ENCODE assay signal across 8 mouse cellular contexts in the genomic region with DNA sequence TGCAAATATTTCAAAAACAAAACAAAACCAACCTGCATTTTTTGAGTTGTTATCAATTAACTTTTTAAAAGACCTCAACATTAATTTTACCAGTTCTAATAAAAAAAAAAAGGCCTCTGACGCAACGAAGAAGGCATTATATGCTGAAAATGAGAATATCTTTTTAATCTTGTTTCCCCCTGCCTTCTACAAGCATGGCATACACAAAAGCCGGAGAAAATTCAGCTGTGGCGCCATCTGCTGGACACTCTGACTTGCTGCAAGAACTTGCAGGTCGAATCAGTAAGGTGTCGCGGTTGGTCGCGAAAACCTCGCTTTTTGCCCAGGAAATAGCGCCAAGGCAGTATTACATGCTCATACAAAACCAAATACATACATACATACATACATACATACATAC. TPM values are rescaled to one million over a fixed set of nuclear protein-coding genes. Genes with fewer than 3 reads are reported as not detected.
DNase-seq lines count a peak whose midpoint lies in the region; ATAC-seq lines count a peak whose summit lies in the region.

No protein-coding gene starts in this region.

- peak overlapping the region; percentile 38; the same call in 1 of the 2 replicates for H3K4me3 ChIP-seq in hindbrain, embryonic 14.5 days (replicated peaks; ENCODE audit: low read length)
- no peak overlapping the region for H3K4me3 ChIP-seq in macrophage (ENCODE audit: inconsistent target)

- no peaks in the 10 kb centered on the region for H3K27me3 ChIP-seq in hindbrain, embryonic 14.5 days (ENCODE audit: control insufficient read depth, insufficient read depth, low read length)

- no peaks in the 10 kb centered on the region for H3K79me2 ChIP-seq in macrophage (ENCODE audit: inconsistent target)

- peak; percentile 68 for DNase-seq in Muller cell, postnatal 12 days (ENCODE audit: inconsistent ontology term)
- peak; percentile 91 for DNase-seq in cerebellum, adult 9-10 months
- peak; percentile 67 to 83 for DNase-seq in frontal cortex, postnatal 10 days (ENCODE audit: low spot score in 2 of 2)
- DNase-seq in hindbrain, embryonic 14.5 days (ENCODE audit: low spot score), result peak; percentile 98
- DNase-seq in layer of hippocampus, postnatal 36 days, result peak; percentile 79 to 83
- DNase-seq in right cerebral cortex, adult 2 months (ENCODE audit: low spot score in 2 of 2), result peak; percentile 86 to 92
- DNase-seq in urinary bladder, postnatal 10 days (ENCODE audit: low spot score), result peak; percentile 60

- H3K9ac ChIP-seq in hindbrain, embryonic 14.5 days, result peak overlapping the region; percentile 67

- ATAC-seq in hindbrain, embryonic 14.5 days (ENCODE audit: low FRiP score), result no peak

- WGBS in hindbrain, embryonic 14.5 days, result 1% methylated on average over 11 of the region's 11 CpGs
- WGBS in macrophage (ENCODE audit: missing documents), result 2% methylated on average over 11 of the region's 11 CpGs

- no peaks in the 10 kb centered on the region for H3K9me3 ChIP-seq in hindbrain, embryonic 14.5 days (ENCODE audit: control insufficient read depth, low read length)

- H3K36me3 ChIP-seq in hindbrain, embryonic 14.5 days (replicated peaks; ENCODE audit: control insufficient read depth, insufficient read depth), result no peaks in the 10 kb centered on the region
- no peaks in the 10 kb centered on the region for H3K36me3 ChIP-seq in macrophage (ENCODE audit: inconsistent target)

- peaks cover 51% of the 10 kb centered on the region for H3K4me1 ChIP-seq in hindbrain, embryonic 14.5 days (replicated peaks; ENCODE audit: control insufficient read depth, insufficient read depth, low read length)

- H3K27ac ChIP-seq in hindbrain, embryonic 14.5 days, result peak overlapping the region; percentile 94
- H3K27ac ChIP-seq in macrophage, result peak overlapping the region; percentile 94

- H3K4me2 ChIP-seq in hindbrain, embryonic 14.5 days (replicated peaks), result peak overlapping the region; percentile 91

RNA-seq across cellular contexts. Expression of a gene that starts 35.8 kb away (rescaled TPM):
- polyA plus RNA-seq in hindbrain, embryonic 14.5 days (2014; fragmentation: Nextera tagmentation; extraction: Ambion mirVana), result 21.7 and 24.2 TPM in 2 replicates
- 10 to 100 TPM; 56.8 to 66.3 TPM for total RNA-seq in layer of hippocampus, postnatal 36 days (2021)
- 100 to 1,000 TPM in 10 of 26 experiments, 10 to 100 TPM in 16; 29.8 to 187 (median 71.5) TPM for total RNA-seq in macrophage (2018; cell fraction: chromatin; rRNA removed)
- total RNA-seq in macrophage (2018; cell fraction: cytosol; rRNA removed), result 100 to 1,000 TPM; 160 to 470 (median 218) TPM
- total RNA-seq in macrophage (2018; cell fraction: nucleus; rRNA removed), result 100 to 1,000 TPM in 18 of 26 experiments, 10 to 100 TPM in 8; 64.8 to 241 (median 115) TPM
- 112 to 385 TPM (median 315 TPM) in 3 replicates for polyA plus RNA-seq in macrophage (2018)

RNA-seq across cellular contexts. Expression of a gene that starts 40.4 kb away (rescaled TPM):
- polyA plus RNA-seq in hindbrain, embryonic 14.5 days (2014; fragmentation: Nextera tagmentation; extraction: Ambion mirVana), result 14,408 and 15,410 TPM in 2 replicates
- 100 to 1,000 TPM; 868 to 949 TPM for total RNA-seq in layer of hippocampus, postnatal 36 days (2021)
- total RNA-seq in macrophage (2018; cell fraction: chromatin; rRNA removed), result 10 to 100 TPM in 1 of 26 experiments, 1 to 10 TPM in 23, under 1 TPM in 1, not detected in 1; 0.95 to 61.2 (median 3.6) TPM
- 10 to 100 TPM; 43.8 to 83.3 (median 62.4) TPM for total RNA-seq in macrophage (2018; cell fraction: cytosol; rRNA removed)
- 10 to 100 TPM in 23 of 26 experiments, 1 to 10 TPM in 3; 7.0 to 40.8 (median 19.8) TPM for total RNA-seq in macrophage (2018; cell fraction: nucleus; rRNA removed)
- 37.8 to 73.9 TPM (median 54.5 TPM) in 3 replicates for polyA plus RNA-seq in macrophage (2018)

RNA-seq across cellular contexts. Expression of a gene that starts 40.5 kb away (rescaled TPM):
- polyA plus RNA-seq in hindbrain, embryonic 14.5 days (2014; fragmentation: Nextera tagmentation; extraction: Ambion mirVana), result not detected in 2 replicates
- total RNA-seq in layer of hippocampus, postnatal 36 days (2021), result not detected
- total RNA-seq in macrophage (2018; cell fraction: chromatin; rRNA removed), result 1 to 10 TPM in 2 of 26 experiments, not detected in 24; 1.0 to 1.4 TPM
- not detected for total RNA-seq in macrophage (2018; cell fraction: cytosol; rRNA removed)
- total RNA-seq in macrophage (2018; cell fraction: nucleus; rRNA removed), result not detected
- polyA plus RNA-seq in macrophage (2018), result 0.27 TPM in 1 of 3 replicates, not detected in the others

RNA-seq across cellular contexts. Expression of a gene that starts 59.5 kb away (rescaled TPM):
- polyA plus RNA-seq in hindbrain, embryonic 14.5 days (2014; fragmentation: Nextera tagmentation; extraction: Ambion mirVana), result 1,223 and 1,455 TPM in 2 replicates
- 100 to 1,000 TPM; 469 to 520 TPM for total RNA-seq in layer of hippocampus, postnatal 36 days (2021)
- total RNA-seq in macrophage (2018; cell fraction: chromatin; rRNA removed), result 100 to 1,000 TPM in 1 of 26 experiments, 10 to 100 TPM in 25; 26.7 to 113 (median 46.1) TPM
- 100 to 1,000 TPM; 295 to 861 (median 494) TPM for total RNA-seq in macrophage (2018; cell fraction: cytosol; rRNA removed)
- 100 to 1,000 TPM in 19 of 26 experiments, 10 to 100 TPM in 7; 59.3 to 433 (median 153) TPM for total RNA-seq in macrophage (2018; cell fraction: nucleus; rRNA removed)
- polyA plus RNA-seq in macrophage (2018), result 371 to 1,063 TPM (median 789 TPM) in 3 replicates

Comparison
In these comparisons a context has a peak if more than half of its experiments do, and no peak if none do; other contexts are left out.
1. RNA of a gene that starts 40.4 kb away (polyA plus RNA-seq): 14,408 to 15,410 TPM in hindbrain, embryonic 14.5 days; 37.8 to 73.9 TPM in macrophage; every median in the first group is over 100 times any median in the second.
2. Peak in every context shown above with its lines, with median percentiles within 50 percentile points of each other: DNase-seq.